Mouse (Mus musculus): ENCODE measurements at regions not wholly inside any gene's neighbourhood (a gene's known extent, or its start where the extent isn't known, plus 50 kb on each side); places are given as distances from the start of the nearest gene placed in this dataset.

- intact Hi-C loops (cut with DNase I), result no loop called here
- no peak for DNase-seq (ENCODE audit: low spot score in 2 of 2)
Measured at GRCm38 (mm10) chr10:38147421-38147820, 674.2 kb downstream of the Rfpl4b start.

DNA sequence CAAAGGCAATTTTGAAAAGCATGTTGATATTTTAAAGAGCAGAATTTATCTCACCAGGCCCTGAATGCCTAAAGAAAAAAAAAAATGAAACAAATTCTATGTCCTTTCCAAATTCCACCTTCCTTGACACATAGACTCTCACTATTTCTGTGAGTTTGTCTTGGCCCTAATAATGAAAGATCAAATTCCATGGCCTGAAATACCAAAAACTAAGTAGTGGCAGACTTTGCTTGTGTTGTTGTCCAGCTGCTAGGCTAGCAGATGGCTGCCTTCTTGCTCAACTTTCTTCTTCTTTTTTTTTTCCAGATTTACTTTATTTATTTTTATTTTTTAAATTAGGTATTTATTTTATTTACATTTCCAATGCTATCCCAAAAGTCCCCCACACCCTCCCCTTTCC lies 682.4 kb downstream of the Rfpl4b start:
- DNase-seq (ENCODE audit: low spot score in 2 of 2), result no peak
- intact Hi-C loops (cut with DNase I), result no loop called here

DNA sequence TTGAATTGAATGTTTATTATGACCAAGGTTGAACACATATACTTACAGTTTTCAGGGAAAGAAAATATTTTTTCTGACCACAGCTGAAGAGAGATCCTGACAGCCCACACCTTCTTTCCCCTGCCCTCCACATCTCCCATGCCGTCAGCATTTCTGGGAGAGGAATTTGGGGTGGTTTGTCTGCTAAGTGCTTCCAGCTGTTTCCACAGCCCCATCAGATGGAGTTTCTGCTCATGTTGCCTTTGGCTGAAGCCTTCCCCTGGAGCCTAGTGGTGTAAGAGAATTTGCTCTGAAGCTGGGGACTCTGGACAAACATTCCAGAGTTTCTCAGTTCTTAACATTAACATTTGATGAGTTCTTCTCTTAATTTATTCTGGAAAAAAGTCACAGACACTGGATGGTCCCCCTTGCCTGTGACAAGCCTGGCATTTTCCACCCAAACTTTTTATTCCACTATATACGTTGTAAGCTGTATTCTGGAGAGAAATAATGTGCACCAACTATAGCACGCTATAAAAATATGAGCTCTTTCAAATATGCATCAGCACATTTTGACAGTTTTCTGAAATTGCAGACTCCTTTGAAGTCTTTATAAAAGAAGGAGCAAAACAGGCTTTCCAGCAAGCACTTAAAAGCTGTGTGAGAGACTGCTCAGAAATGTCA lies 699.5 kb downstream of the Rfpl4b start:
- DNase-seq (ENCODE audit: low spot score in 2 of 2), result peak; percentile 4
- intact Hi-C loops (cut with DNase I), result no loop called here

GRCm38 (mm10) chr10:38118601-38119000 lies 703.0 kb downstream of the Rfpl4b start:
- no peak for DNase-seq (ENCODE audit: low spot score in 2 of 2)
- intact Hi-C loops (cut with DNase I), result no loop called here

DNA sequence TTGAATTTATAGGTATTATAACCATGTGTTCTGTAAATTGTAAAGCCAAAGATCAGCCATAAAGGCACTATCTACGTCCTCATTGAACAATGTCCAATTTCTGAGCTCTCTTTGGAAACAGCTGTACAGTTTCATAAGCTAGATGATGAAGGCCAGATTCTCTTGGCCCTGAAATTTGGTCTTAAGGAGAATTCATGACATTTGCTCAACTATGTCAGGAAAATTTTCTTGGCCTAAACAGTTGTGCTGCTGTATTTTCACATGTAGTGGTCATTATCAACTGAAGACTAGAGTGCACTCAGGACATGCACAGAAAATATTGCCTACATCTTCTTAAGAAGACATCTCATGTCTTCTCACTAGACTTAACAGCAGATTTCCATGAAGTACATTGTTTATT lies 705.1 kb downstream of the Rfpl4b start:
- intact Hi-C loops (cut with DNase I), result no loop called here
- no peak for DNase-seq (ENCODE audit: low spot score in 2 of 2)

- no peak for DNase-seq (ENCODE audit: low spot score in 2 of 2)
- intact Hi-C loops (cut with DNase I), result no loop called here
Measured at GRCm38 (mm10) chr10:38114194-38114593, 707.4 kb downstream of the Rfpl4b start.

GRCm38 (mm10) chr10:38108591-38108990 lies 713.0 kb downstream of the Rfpl4b start:
- intact Hi-C loops (cut with DNase I), result no loop called here
- DNase-seq (ENCODE audit: low spot score in 2 of 2), result no peak

DNA sequence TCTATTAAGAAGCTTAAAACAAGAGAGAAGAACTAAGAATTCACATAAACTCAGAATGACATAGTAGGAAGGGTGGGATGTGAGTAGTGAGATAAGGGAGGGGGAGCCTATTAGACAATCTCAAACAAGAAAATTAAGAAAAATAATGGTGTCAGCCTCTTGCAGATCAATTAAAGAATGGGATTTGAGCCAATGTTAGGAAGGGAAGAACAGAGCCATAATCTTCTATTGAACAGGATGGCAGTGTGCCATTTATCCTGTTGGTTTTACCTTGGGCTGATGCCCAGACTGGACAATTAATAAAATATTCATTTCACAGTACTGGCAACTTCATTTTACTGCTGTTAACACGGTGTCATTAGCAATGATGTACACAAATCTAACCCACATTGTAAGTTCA lies 718.0 kb downstream of the Rfpl4b start:
- no peak for DNase-seq (ENCODE audit: low spot score in 2 of 2)
- intact Hi-C loops (cut with DNase I), result no loop called here

DNA sequence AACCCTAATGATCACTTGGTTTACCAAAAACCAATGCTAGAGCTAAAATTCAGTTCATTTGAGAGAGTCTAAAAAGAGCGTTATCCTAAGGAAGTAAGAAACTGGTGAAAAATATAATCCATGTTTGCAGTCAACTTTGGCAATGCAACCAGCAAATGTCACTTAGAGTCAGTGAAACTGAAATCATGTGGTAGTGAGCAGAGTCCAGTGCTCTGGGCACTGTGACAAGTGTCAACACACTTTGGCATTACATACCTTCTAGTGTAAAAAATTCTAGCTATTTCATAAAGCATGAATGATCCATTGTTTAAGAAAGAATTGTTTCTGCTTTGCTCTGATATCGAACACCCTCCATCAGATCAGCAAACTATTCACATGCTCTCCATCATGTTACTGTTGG lies 743.1 kb downstream of the Rfpl4b start:
- intact Hi-C loops (cut with DNase I), result no loop called here
- DNase-seq (ENCODE audit: low spot score in 2 of 2), result no peak

GRCm38 (mm10) chr10:38072394-38072793 lies 749.2 kb downstream of the Rfpl4b start:
- intact Hi-C loops (cut with DNase I), result no loop called here
- no peak for DNase-seq (ENCODE audit: low spot score in 2 of 2)

DNA sequence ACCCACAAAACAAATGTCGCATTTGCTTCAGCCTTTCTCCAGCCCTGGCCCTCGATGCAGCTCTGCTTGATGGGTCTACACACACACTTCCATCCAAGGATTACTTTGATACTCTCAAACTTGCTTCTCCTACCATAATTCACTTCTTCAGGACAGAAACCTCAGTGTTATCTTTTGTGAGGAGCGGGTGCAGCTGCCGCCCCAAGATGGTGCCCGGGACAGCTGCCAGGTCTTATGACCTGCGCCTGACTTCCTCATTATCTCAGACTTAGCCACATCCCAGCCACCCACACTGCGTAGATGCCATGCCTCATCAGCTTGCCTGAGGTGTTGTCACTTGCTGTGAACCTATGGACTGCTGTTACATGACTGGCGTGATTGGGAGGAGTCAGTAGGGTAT lies 762.5 kb downstream of the Rfpl4b start:
- intact Hi-C loops (cut with DNase I), result no loop called here
- no peak for DNase-seq (ENCODE audit: low spot score in 2 of 2)

- intact Hi-C loops (cut with DNase I), result no loop called here
- DNase-seq (ENCODE audit: low spot score in 2 of 2), result no peak
Measured at GRCm38 (mm10) chr10:38010452-38010851, 811.1 kb downstream of the Rfpl4b start.

GRCm38 (mm10) chr10:37995691-37996445 lies 825.7 kb downstream of the Rfpl4b start:
- no peak for DNase-seq (ENCODE audit: low spot score in 2 of 2)
- intact Hi-C loops (cut with DNase I), result no loop called here

DNA sequence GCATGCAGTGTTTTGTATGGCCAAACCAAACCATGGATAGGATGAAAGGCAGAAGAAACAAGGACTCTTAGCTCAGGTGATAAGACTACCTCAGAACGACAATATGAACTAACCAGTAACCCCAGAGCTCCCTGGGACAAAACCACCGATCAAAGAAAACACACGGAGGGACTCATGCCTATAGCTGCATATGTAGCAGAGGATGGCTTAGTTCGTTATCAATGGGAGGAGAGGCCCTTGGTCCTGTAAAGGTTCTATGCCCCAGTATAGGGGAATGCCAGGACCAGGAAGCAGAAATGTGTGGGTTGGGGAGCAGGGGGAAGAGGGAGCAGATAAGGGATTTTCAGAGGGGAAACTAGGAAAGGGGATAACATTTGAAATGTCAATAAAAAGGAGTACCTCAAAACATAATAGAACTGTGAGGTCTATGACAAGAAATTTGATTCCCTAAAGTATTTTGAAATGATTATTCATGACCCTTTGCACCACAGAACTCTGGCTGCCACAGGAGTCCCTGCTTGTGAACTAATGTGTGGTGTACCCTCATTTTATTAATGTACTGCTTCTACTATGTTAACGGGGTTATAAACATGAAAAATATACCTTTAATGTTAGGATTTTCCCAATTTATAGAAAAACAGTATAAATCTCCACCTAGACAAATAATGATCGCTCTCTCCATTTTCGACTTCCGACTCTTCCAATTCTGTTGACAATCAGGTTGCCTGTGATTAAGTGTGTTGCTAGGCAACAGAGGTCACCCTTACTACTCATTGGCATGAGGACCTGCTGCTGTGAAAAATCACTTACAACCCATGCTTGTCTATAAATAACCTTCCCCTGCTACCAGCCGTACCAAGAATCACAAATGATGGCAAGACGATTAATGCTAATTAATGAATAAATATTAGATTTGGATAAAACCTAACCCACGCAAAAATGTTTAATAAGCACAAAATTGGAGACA lies 833.0 kb downstream of the Rfpl4b start:
- DNase-seq (ENCODE audit: low spot score in 2 of 2), result no peak
- intact Hi-C loops (cut with DNase I), result no loop called here

DNA sequence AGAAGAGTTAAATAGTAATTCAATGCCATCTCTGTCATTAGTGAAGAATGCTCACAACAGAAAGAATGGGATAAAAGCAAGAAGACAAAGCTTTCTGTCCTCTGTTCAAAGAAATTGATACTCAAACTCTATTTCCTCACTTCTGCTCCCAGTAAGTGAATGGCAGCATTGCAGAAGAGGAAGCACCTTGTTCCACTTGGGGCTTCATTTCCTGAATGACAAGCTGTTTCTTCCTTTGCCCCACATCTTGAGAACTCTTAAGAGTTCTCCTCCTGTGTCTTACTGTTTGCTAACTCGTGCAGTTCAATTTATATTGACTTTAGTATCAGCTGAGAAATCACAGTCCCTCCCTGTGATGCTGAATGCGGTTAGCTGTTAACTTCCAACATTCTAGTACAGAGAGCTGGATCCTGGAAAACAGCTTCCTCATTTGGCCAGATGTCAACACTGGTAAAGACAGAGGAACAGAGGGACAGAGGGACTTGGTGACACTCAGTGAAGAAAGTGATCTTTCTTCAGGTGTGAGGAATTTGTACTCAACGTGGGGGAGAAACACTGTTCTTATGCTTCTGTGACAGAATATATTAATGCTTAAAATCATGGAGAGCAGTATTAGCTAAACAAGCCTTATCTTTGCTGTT lies 840.3 kb upstream of the Marcks start:
- peak in 1 of 2 experiments; percentile 9 for DNase-seq (ENCODE audit: low spot score in 2 of 2)
- intact Hi-C loops (cut with DNase I), result no loop called here

- DNase-seq (ENCODE audit: low spot score in 2 of 2), result no peak
- intact Hi-C loops (cut with DNase I), result no loop called here
Measured at GRCm38 (mm10) chr10:37960051-37960450, 821.3 kb upstream of the Marcks start.

DNA sequence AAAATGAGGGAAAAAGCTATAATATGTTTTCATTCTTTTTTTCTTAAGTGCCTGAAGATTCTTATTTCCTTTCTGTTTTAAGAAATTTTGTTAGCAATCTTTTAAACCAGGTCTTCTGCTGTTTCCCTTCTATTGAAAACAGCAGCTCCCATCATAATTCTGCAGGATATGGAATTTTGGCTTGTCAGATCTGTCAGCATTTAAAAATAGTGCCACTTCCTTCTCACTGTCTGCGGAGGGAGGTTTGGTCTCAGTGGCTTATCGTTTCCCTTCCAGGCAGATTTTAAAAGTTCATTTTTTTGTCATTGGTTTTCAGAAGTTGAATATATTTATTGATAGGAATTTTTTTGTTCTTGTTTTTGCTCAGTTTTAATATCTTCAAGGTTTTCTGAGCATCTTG lies 776.1 kb upstream of the Marcks start:
- intact Hi-C loops (cut with DNase I), result no loop called here
- no peak for DNase-seq (ENCODE audit: low spot score in 2 of 2)

DNA sequence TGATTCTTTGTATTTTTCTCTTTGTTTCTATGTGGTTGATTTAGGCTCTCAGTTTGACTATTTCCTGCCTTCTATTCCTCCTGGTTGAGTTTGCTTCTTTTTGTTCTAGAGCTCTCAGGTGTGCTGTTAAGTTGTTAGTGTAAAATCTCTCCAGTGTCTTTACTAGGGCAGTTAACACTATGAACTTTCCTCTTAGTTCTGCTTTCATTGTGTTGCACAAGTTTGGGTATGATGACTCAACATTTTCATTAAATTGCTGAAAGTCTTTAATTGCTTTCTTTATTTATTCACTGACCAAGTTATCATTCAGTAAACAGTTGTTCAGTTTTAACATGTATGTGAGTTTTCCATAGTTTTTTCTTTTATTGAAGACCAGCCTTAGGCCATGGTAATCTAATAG lies 772.9 kb upstream of the Marcks start:
- no peak for DNase-seq (ENCODE audit: low spot score in 2 of 2)
- intact Hi-C loops (cut with DNase I), result no loop called here

- DNase-seq (ENCODE audit: low spot score in 2 of 2), result no peak
- intact Hi-C loops (cut with DNase I), result no loop called here
Measured at GRCm38 (mm10) chr10:37908276-37908675, 769.6 kb upstream of the Marcks start.

DNA sequence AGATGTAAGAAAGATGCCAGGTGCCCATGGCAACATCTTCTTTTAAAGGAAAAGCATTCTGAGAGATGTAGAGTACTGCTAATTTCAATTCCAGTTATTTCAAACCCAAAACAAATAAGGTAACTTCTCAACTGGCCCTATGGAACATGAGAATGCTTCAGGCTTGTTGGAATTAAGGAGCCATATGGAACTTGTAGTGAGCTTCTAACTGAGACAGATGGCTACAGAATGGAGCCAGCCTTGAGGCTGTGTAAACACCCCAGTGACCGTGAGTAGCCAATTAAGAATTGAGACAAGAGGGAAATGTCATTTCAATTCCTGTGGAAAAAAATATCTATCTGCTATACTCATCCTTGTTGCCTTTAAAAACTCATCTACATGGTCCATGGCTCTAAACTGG lies 769.0 kb upstream of the Marcks start:
- intact Hi-C loops (cut with DNase I), result no loop called here
- peak; percentile 10 to 41 for DNase-seq (ENCODE audit: low spot score in 2 of 2)
